Mouse (Mus musculus) lung, embryonic 16.5 days (tissue): Measurements from ENCODE around the gene Mcfd2. TPM values are rescaled to one million over a fixed set of nuclear protein-coding genes. Genes with fewer than 3 reads are reported as not detected.

Experiments used
- ATAC-seq: fragments of 200-750 bp; cut with Nextera tagmentation; 2 replicates; pipeline ENCODE4 v1.8.0; 2017; ENCODE audit warnings: low read depth, mild to moderate bottlenecking, moderate library complexity
- H3K27ac ChIP-seq: fragments of 300-500 bp; sonication (generic); 2 replicates; pipeline ENCODE4 v1.5.1; 2014; ENCODE audit warnings: mild to moderate bottlenecking, control low read depth, low read length
- H3K27me3 ChIP-seq: fragments of 300-500 bp; sonication (generic); 2 replicates; pipeline ENCODE4 v1.6.1; 2014; ENCODE audit warnings: low read depth, low read length, mixed read lengths; ENCODE audit not compliant: control insufficient read depth, insufficient read depth
- H3K36me3 ChIP-seq: fragments of 300-500 bp; sonication (generic); 2 replicates; pipeline ENCODE4 v1.6.1; 2014; ENCODE audit warnings: low read length; ENCODE audit not compliant: control insufficient read depth, insufficient read depth
- H3K4me1 ChIP-seq: fragments of 300-500 bp; sonication (generic); replicated peaks from 2 replicates; pipeline ENCODE4 v1.6.1; 2014; ENCODE audit warnings: low read length, mixed read lengths; ENCODE audit not compliant: control insufficient read depth, insufficient read depth
- H3K4me2 ChIP-seq: fragments of 300-500 bp; sonication (generic); 2 replicates; pipeline ENCODE4 v1.6.1; 2014; ENCODE audit warnings: low read depth, low read length, control low read depth
- H3K4me3 ChIP-seq: fragments of 300-500 bp; sonication (generic); 2 replicates; pipeline ENCODE4 v1.5.1; 2014; ENCODE audit warnings: mild to moderate bottlenecking, low read length, control low read depth
- H3K9ac ChIP-seq: fragments of 300-500 bp; sonication (generic); 2 replicates; pipeline ENCODE4 v1.6.1; 2014; ENCODE audit warnings: low read length, control low read depth
- H3K9me3 ChIP-seq: fragments of 300-500 bp; sonication (generic); 2 replicates; pipeline ENCODE4 v1.6.1; 2016; ENCODE audit warnings: low read length; ENCODE audit not compliant: control insufficient read depth
- WGBS: fragments of 180-500 bp; shearing (Covaris S2); extraction: QIAGEN DNeasy Blood & Tissue Kit; methylation state at CpG from one replicate; pipeline ENCODE4 v1.1.7; 2014; 5-methylcytosine and 5-hydroxymethylcytosine counted together
- polyA plus RNA-seq: library from polyadenylated mRNA; unstranded; fragments of >200 nt; fragmentation: Nextera tagmentation; extraction: Ambion mirVana; gene quantifications from 2 replicates; pipeline ENCODE4 v1.2.1, GENCODE M21; 2015

The Mcfd2 gene
- polyA plus RNA-seq, 1 experiment from 2014 or later: 113 TPM

DNA sequence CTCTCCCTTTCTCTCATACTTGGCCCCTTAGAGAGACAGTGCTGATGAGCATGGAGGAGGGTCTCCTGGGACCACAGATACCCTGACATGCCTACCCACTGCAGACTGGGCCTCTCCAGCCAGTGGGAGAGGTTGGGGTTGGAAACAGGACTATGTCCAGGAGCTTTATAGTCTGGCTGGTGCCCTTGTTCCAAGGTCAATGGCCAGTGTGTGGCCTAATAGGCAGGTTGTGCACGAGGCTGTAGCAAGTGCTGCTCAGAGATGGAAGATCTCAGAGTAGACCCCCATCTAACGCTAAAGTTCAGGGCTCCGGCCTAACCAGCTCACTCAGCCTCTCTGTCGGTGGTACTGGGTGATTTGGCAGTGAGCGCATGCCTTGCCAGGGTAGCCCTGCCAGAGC is 26.0 kb upstream of the Mcfd2 start:
- no peak overlapping the region for H3K27ac ChIP-seq
- no peak overlapping the region for H3K4me2 ChIP-seq
- no peaks in the 10 kb centered on the region for H3K36me3 ChIP-seq
- H3K4me1 ChIP-seq: peaks cover 2% of the 10 kb centered on the region
- WGBS: 82% methylated on average over 5 of the region's 5 CpGs
- no peak overlapping the region for H3K9ac ChIP-seq
- H3K27me3 ChIP-seq: no peaks in the 10 kb centered on the region
- H3K9me3 ChIP-seq: no peaks in the 10 kb centered on the region
- H3K4me3 ChIP-seq: no peak overlapping the region
- ATAC-seq: no peak

DNA sequence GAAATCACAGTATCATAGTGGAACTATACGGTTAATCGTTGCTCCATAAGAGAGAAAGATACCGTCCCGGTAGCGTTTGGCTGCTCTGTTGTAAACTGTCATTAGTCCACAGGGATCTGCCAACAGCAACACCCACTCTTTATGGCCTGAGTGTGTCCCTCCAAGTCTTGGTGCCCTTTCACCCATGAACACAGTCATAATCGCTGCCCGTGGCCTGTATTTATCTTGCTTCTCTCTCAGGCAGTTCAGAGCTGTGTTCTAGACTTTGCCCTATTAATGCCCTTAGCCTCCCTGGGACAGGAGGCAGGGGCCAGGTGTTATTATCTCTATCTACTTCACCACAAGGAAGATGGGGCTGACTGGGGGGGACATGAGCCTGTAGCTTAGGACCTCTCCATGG is 25.3 kb upstream of the Mcfd2 start:
- no peak for ATAC-seq
- WGBS: 72% methylated on average over 7 of the region's 7 CpGs
- Histone ChIP-seq H3K4me1 (peaks cover 9% of the 10 kb centered on the region), H3K27ac (no peak overlapping the region), H3K36me3 (no peaks in the 10 kb centered on the region), H3K9me3 (no peaks in the 10 kb centered on the region), H3K9ac (no peak overlapping the region), H3K27me3 (no peaks in the 10 kb centered on the region), H3K4me3 (no peak overlapping the region), H3K4me2 (no peak overlapping the region)

- Histone ChIP-seq H3K36me3 (no peaks in the 10 kb centered on the region), H3K9me3 (no peaks in the 10 kb centered on the region), H3K27ac (no peak overlapping the region), H3K4me3 (no peak overlapping the region), H3K4me1 (peaks cover 17% of the 10 kb centered on the region), H3K27me3 (peaks cover 4% of the 10 kb centered on the region; the same call in 1 of the 2 replicates), H3K4me2 (no peak overlapping the region), H3K9ac (no peak overlapping the region)
- 73% methylated on average over 5 of the region's 5 CpGs for WGBS
- no peak for ATAC-seq
Measured at GRCm38 (mm10) chr17:87289367-87289766, 23.6 kb upstream of the Mcfd2 start.

- Histone ChIP-seq H3K4me2 (no peak overlapping the region), H3K4me1 (peaks cover 24% of the 10 kb centered on the region), H3K4me3 (no peak overlapping the region), H3K36me3 (no peaks in the 10 kb centered on the region), H3K27ac (no peak overlapping the region), H3K27me3 (peaks cover 10% of the 10 kb centered on the region; the same call in 1 of the 2 replicates), H3K9ac (no peak overlapping the region), H3K9me3 (no peaks in the 10 kb centered on the region)
- WGBS: 53% methylated on average over 12 of the region's 12 CpGs
- no peak for ATAC-seq
Measured at GRCm38 (mm10) chr17:87288131-87288530, 22.4 kb upstream of the Mcfd2 start.

- H3K9ac ChIP-seq: no peak overlapping the region
- peaks cover 24% of the 10 kb centered on the region for H3K4me1 ChIP-seq
- no peak for ATAC-seq
- no peaks in the 10 kb centered on the region for H3K36me3 ChIP-seq
- WGBS: 68% methylated on average over 8 of the region's 8 CpGs
- no peak overlapping the region for H3K27ac ChIP-seq
- no peaks in the 10 kb centered on the region for H3K9me3 ChIP-seq
- H3K4me2 ChIP-seq: no peak overlapping the region
- no peak overlapping the region for H3K4me3 ChIP-seq
- H3K27me3 ChIP-seq: peaks cover 10% of the 10 kb centered on the region; the same call in 1 of the 2 replicates
Measured at GRCm38 (mm10) chr17:87287197-87287777, 21.6 kb upstream of the Mcfd2 start.

DNA sequence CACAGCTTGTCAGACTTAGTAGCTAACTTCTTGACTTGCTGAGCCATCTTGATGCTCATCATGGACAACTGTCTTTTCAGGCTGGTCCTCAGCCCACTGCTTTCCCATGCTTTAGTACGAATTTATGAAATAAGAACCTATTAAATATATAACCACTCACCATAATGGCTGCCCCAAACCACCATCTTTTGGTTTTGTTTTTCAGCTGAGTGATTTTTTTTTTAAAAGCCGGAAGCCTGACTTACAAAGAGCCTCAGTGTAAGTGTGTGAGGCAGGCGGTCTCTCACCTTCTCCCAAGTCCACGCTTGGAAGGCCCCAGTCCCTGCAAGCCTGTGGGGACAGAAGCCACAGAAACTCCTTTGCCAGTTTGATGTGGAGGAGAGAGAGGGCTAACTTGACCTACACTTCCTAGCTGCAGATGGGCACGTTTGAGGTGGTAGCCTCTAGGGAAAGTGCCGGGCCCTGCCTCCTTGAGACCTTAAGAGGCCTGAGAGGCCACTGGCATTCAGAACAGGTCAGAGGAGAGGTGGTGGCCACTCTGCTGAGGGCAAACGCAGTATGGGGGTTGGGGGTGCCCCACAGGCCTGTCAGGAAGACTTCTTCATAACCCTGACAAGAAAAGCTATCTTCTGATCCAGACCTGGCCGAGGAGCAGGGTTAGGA is 20.9 kb upstream of the Mcfd2 start:
- WGBS: 48% methylated on average over 8 of the region's 8 CpGs
- no peaks in the 10 kb centered on the region for H3K9me3 ChIP-seq
- peak overlapping the region; percentile 47; the same call in 1 of the 2 replicates for H3K27ac ChIP-seq
- ATAC-seq: no peak
- peaks cover 25% of the 10 kb centered on the region for H3K4me1 ChIP-seq
- no peaks in the 10 kb centered on the region for H3K36me3 ChIP-seq
- no peak overlapping the region for H3K9ac ChIP-seq
- no peak overlapping the region for H3K4me2 ChIP-seq
- no peak overlapping the region for H3K4me3 ChIP-seq
- peaks cover 10% of the 10 kb centered on the region; the same call in 1 of the 2 replicates for H3K27me3 ChIP-seq

GRCm38 (mm10) chr17:87285731-87286465 is 20.2 kb upstream of the Mcfd2 start:
- Histone ChIP-seq H3K9ac (no peak overlapping the region), H3K36me3 (no peaks in the 10 kb centered on the region), H3K27ac (peak overlapping the region; percentile 47; the same call in 1 of the 2 replicates), H3K4me2 (no peak overlapping the region), H3K9me3 (no peaks in the 10 kb centered on the region), H3K4me3 (no peak overlapping the region), H3K4me1 (peaks cover 27% of the 10 kb centered on the region), H3K27me3 (peaks cover 10% of the 10 kb centered on the region; the same call in 1 of the 2 replicates)
- ATAC-seq: no peak
- 31% methylated on average over 23 of the region's 23 CpGs for WGBS

- no peaks in the 10 kb centered on the region for H3K9me3 ChIP-seq
- 76% methylated on average over 7 of the region's 7 CpGs for WGBS
- H3K4me3 ChIP-seq: no peak overlapping the region
- no peaks in the 10 kb centered on the region for H3K36me3 ChIP-seq
- H3K9ac ChIP-seq: no peak overlapping the region
- no peak overlapping the region for H3K27ac ChIP-seq
- peaks cover 10% of the 10 kb centered on the region; the same call in 1 of the 2 replicates for H3K27me3 ChIP-seq
- H3K4me2 ChIP-seq: no peak overlapping the region
- ATAC-seq: no peak
- peaks cover 27% of the 10 kb centered on the region for H3K4me1 ChIP-seq
Measured at GRCm38 (mm10) chr17:87284482-87285040, 18.8 kb upstream of the Mcfd2 start.
